Mouse (Mus musculus) left cerebral cortex, adult 18-20 months (tissue): ENCODE measurements around the gene Rpp30. TPM values are rescaled to one million over a fixed set of nuclear protein-coding genes. Genes with fewer than 3 reads are reported as not detected.

ENCODE experiments used
- DNase-seq, 2 experiments: peaks; one replicate each; pipeline ENCODE4 v3.0.0; 2021 to 2022; ENCODE audit warnings: low spot score in 2 of 2, mixed read lengths in 1 of 2
- long read RNA-seq, 2 experiments: library from polyadenylated mRNA; stranded (forward); transcript quantifications; one replicate each; pipeline ENCODE4 v2.0.0; 2021
- total RNA-seq, 2 experiments: library from RNA; stranded (reverse); gene quantifications; 2 replicates each; pipeline ENCODE4 v1.2.3; 2021

Rpp30 gene
- 10 to 100 TPM; 18.2 to 19.3 TPM for total RNA-seq
- long read RNA-seq, experiment 1, transcript Rpp30-201 (11 exons, 1,145 nt), result major isoform, 25 of 35 reads
- long read RNA-seq, experiment 1, partial matches to known transcripts, result 5 of 35 reads
- long read RNA-seq, experiment 1, other reads (novel, unspliced or antisense), result 5 of 35 reads
- long read RNA-seq, experiment 2, transcript Rpp30-201 (11 exons, 1,145 nt), result major isoform, 22 of 31 reads
- long read RNA-seq, experiment 2, partial matches to known transcripts, result 5 of 31 reads
- long read RNA-seq, experiment 2, other reads (novel, unspliced or antisense), result 4 of 31 reads

GRCm38 (mm10) chr19:36083262-36084225 is at the start of gene Rpp30:
Rpp30 (plus strand) TSS chr19:36083716.
- peak; percentile 80 to 87 for DNase-seq

- DNase-seq, result no peak
These were observed 37.5 kb upstream of the Rpp30 start for GRCm38 (mm10) chr19:36046046-36046445.

GRCm38 (mm10) chr19:36056502-36057221 is 26.9 kb upstream of the Rpp30 start:
- peak; percentile 10 to 28 for DNase-seq

GRCm38 (mm10) chr19:36057231-36057811 is 26.2 kb upstream of the Rpp30 start, which contains the start of gene Htr7:
Htr7 (minus strand) TSS chr19:36057507.
- peak; percentile 40 to 55 for DNase-seq

GRCm38 (mm10) chr19:36062801-36063529 is 20.6 kb upstream of the Rpp30 start:
- no peak for DNase-seq

GRCm38 (mm10) chr19:36082606-36083261 is 782 bp upstream of the Rpp30 start:
- DNase-seq, result peak; percentile 38 to 45

GRCm38 (mm10) chr19:36090781-36091180 is 7.3 kb downstream of the Rpp30 start:
- DNase-seq, result no peak

- no peak for DNase-seq
These were observed 13.7 kb downstream of the Rpp30 start for GRCm38 (mm10) chr19:36097194-36097593.

GRCm38 (mm10) chr19:36098265-36098664 is 14.7 kb downstream of the Rpp30 start:
- no peak for DNase-seq

- no peak for DNase-seq
These were observed 15.4 kb downstream of the Rpp30 start for GRCm38 (mm10) chr19:36098916-36099315.

- no peak for DNase-seq
These were observed 20.4 kb downstream of the Rpp30 start for GRCm38 (mm10) chr19:36103909-36104308.

- no peak for DNase-seq
These were observed 25.9 kb downstream of the Rpp30 start for GRCm38 (mm10) chr19:36109318-36109944.

GRCm38 (mm10) chr19:36110465-36110864 is 26.9 kb downstream of the Rpp30 start:
- DNase-seq, result no peak

GRCm38 (mm10) chr19:36111054-36111895 is 27.8 kb downstream of the Rpp30 start:
- DNase-seq, result no peak

GRCm38 (mm10) chr19:36112007-36112406 is 28.5 kb downstream of the Rpp30 start:
- DNase-seq, result peak; percentile 29 to 40

- DNase-seq, result no peak
These were observed 32.7 kb downstream of the Rpp30 start for GRCm38 (mm10) chr19:36116185-36116584.

- no peak for DNase-seq
These were observed 35.7 kb downstream of the Rpp30 start for GRCm38 (mm10) chr19:36119219-36119618.

GRCm38 (mm10) chr19:36119783-36120471 is 36.4 kb downstream of the Rpp30 start, which contains the start of gene Ankrd1:
Ankrd1 (minus strand) TSS chr19:36120099.
- no peak for DNase-seq
